Mouse (Mus musculus) thymus, adult 2 months (tissue): Measurements from ENCODE around the gene Gpc1.

ENCODE experiments used
- CTCF ChIP-seq: fragments of 200-500 bp; IDR thresholded peaks from 2 replicates; pipeline ENCODE4 v1.5.1; 2012; ENCODE audit warnings: mild to moderate bottlenecking, control low read depth, low read length, moderate library complexity, borderline replicate concordance; ENCODE audit not compliant: control insufficient read depth, poor library complexity, insufficient read depth; ENCODE audit errors: extremely low read depth
- POLR2A ChIP-seq: fragments of 200-500 bp; IDR thresholded peaks from 2 replicates; pipeline ENCODE4 v1.6.1; 2012; ENCODE audit warnings: mild to moderate bottlenecking, low read length, control low read depth, moderate library complexity; ENCODE audit not compliant: control insufficient read depth, poor library complexity, insufficient read depth; ENCODE audit errors: extremely low read depth

DNA sequence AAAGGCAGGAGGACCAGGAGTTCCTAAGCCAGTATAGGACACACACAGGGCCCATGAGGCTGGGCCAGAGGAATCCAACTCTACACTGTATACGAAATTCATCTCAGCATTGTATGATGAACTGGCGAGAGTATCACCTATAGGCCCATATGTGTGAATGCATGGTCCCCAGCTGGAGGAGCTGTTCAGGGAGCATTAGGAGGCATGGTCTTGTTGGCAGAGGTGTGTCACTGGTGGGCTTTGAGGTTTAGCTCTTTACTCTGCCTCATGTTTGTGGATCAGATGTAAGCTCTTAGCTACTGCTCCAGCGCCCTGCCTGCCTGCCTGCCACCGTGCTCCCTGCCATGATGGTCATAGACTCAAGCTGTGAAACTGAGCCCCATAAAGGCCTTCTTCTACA lies 31.8 kb downstream of the Gpc1 start:
- TF ChIP-seq POLR2A (no peak), CTCF (no peak)
